Mouse (Mus musculus) layer of hippocampus, postnatal 36 days (tissue): Measurements from ENCODE around the gene Amer3. TPM values are rescaled to one million over a fixed set of nuclear protein-coding genes. Genes with fewer than 3 reads are reported as not detected.
"Not testable (repeated sequence)": the region's sequence is repeated elsewhere in the genome, so short reads cannot be mapped to it uniquely, and the experiment has no call there.

Experiments used
- DNase-seq, 2 experiments: peaks; one replicate each; pipeline ENCODE4 v3.0.0; 2022
- total RNA-seq, 2 experiments: library from RNA; stranded (reverse); gene quantifications; 2 replicates each; pipeline ENCODE4 v1.2.3; 2021

Amer3 gene
- total RNA-seq, 2 experiments from 2014 or later: 38.8 to 43.3 TPM

DNA sequence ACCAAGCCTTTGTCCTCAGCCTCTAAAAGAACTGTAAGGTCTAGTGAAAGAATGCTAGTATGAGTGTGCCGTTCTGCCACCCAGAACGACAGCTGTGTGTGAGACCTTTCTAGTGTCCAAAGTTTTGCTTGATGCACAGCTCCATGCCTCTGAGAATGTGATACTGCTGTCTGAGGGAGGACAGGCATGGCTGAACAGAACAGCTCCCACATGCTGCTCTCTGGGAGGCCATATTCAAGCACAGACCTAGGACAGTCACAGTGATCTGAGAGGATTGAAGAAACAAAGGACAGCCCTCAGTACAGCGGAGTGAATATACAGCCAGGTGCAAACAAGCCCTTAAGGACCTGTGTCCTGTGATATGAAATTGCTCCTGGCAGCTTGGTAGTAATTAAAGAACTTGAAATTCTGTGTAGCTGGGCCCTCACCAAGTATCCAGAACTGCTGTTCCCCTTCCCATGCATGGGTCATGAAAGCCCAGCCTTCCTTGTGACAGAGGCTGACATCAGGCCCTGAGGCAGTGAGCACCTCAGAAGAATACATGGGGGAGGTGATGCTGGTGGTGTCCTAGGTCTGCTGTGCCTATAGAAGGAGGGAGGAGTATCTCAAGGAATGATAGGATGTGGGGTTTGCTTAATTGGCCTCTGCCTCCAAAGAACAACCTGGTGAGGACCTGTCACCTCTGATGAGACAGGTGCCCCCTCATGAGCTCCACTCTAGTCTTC lies 22.0 kb downstream of the Amer3 start:
- DNase-seq: no peak

- DNase-seq: peak; percentile 50 to 62
These were observed 22.9 kb downstream of the Amer3 start for GRCm38 (mm10) chr1:34602363-34602762.

DNA sequence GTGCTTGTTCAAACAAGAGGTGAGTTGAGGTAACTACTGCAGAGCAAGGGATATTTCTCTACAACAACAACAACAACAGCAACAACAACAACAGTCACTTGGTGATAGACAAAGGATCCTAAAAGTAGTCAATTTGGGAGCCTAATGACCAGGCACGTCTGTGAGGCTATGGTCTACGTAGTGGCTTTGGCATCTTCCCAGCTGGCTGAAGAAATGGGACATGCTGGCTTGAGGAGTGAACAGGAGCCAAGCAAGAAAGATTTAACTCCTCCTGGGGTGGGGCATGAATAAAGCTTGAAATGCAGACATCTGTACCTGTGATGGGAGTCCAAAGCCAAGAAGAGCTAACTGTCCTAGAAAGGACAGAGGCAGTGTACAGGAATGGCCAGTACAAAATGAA lies 34.3 kb downstream of the Amer3 start:
- no peak for DNase-seq

DNA sequence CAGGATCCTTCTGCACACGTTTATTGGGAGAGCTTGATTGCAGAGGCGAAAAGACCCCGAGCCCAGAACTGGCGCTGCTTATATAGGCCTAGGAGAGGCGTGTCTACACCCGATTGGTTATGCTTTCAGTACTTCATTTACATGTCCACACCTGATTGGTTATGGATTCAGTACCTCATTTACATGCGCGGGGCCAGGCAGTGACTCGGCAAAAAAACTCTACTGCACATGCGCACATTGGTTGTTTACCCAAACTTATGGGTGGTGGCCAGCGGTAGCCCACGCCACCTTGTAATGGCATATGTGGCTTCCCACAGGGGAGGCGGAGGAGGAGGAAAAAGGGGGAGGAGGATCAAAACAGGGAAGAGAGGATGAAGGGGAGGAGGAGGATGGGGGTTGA lies 40.7 kb downstream of the Amer3 start:
- not testable (repeated sequence) for DNase-seq

DNA sequence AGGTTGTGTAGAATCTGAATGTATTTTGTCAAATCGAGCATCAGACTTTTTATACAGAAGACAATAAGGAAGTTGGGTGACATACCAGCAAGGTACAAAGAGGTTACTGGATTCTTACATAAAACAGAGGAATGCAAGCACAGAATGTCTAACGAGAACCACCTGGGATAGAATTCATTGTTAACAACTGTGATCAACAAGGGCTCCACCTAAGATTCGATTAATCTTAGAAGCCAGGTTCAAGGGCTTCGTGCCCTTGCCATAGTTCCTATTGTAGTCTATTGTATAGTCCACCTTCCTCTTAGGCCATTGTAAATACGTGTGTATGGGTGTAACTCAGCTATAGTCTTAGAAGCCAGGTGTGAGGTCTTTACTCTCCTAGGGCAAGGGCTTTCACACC lies 41.3 kb downstream of the Amer3 start:
- DNase-seq: not testable (repeated sequence)

GRCm38 (mm10) chr1:34635711-34636110 lies 56.3 kb downstream of the Amer3 start:
- DNase-seq: no peak

Other genes starting within 250 kb of the Amer3 start
- 10 to 100 TPM; 17.5 to 19.3 TPM for gene Ccdc115, start 140.0 kb upstream of the Amer3 start, total RNA-seq
- gene Imp4, start 139.8 kb upstream of the Amer3 start, total RNA-seq: 10 to 100 TPM; 32.8 to 36.6 TPM
- 1 to 10 TPM; 5.0 to 5.7 TPM for gene Ptpn18, start 119.9 kb upstream of the Amer3 start, total RNA-seq
- not detected for gene Prss39, start 81.2 kb upstream of the Amer3 start, total RNA-seq
- not detected for gene Cfc1, start 44.0 kb upstream of the Amer3 start, total RNA-seq
- gene Prss40, start 18.7 kb upstream of the Amer3 start, total RNA-seq: not detected